ENCODE assay signal across 8 mouse cellular contexts in the genomic region with DNA sequence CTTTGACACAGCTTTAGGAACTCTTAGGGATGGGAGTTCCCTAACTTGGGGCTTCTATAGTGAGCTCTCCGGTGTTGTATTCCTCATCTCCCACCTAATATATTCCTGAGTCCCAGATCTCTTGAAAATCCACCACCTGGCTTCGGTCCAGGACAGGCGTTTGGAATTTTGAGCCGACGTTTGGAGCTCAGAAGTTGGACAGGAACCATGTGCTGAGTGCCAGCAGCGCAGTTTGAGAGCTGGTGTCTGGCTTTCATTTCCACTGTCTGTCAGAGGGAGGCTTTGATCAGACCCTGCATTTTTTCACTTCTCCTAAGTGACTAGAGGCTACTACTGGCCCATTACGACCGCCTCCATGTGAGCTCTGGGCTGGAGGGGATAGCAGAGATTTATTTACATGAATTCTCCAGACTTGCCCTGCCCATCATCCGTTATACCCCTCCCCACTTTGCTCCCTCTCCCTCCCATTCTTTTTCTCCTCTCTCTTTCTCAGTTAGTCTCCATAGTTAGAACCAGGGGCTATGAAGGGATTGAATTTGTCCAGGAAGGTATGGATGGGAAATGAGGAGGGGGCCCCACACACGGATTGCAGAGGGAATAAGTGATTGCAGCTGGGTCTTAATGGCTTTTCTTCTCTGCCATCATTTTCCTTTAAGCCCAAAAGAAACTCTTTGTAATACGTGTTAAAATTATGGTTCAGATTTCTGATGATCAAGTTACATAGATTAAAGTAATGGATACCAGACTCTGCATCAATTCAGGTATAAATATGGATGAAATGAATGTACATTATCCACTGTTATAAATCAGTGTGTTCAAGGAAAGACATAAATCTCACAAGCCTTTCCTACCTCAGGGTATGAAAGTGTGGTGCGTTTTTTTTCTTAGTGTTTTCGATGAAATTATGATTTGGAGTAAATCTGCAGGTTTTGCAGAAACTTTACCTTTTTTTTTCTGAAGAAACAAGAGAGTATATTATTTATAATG.
DNase-seq lines count a peak whose midpoint lies in the region; ATAC-seq and TF ChIP-seq lines count a peak whose summit lies in the region.

No protein-coding gene starts in this region.

- H3K9ac ChIP-seq in heart, embryonic 15.5 days: no peak overlapping the region
- H3K9ac ChIP-seq in stomach, postnatal 0 days (ENCODE audit: low read length): no peak overlapping the region

- H3K4me1 ChIP-seq in forebrain, embryonic 10.5 days: peaks cover 11% of the 10 kb centered on the region; the same call in 1 of the 2 replicates
- peaks cover 12% of the 10 kb centered on the region for H3K4me1 ChIP-seq in heart, embryonic 15.5 days (replicated peaks)
- no peaks in the 10 kb centered on the region for H3K4me1 ChIP-seq in stomach, postnatal 0 days (replicated peaks; ENCODE audit: control insufficient read depth, insufficient read depth)

- peak overlapping the region; percentile 48 for H3K27ac ChIP-seq in forebrain, embryonic 10.5 days
- peak overlapping the region; percentile 48 for H3K27ac ChIP-seq in heart, embryonic 15.5 days
- no peak overlapping the region for H3K27ac ChIP-seq in stomach, postnatal 0 days (replicated peaks)

- no peak for TF ChIP-seq EP300 in stomach, postnatal 0 days (optimal IDR thresholded peaks at IDR 0.05)

- DNase-seq in testis, postnatal 10 days (ENCODE audit: low spot score): peak; percentile 49
- no peak for DNase-seq in testis, postnatal 14 days (ENCODE audit: low spot score)
- DNase-seq in forebrain, embryonic 10.5 days (ENCODE audit: extremely low spot score, low spot score): peak; percentile 40
- peak; percentile 72 to 86 for DNase-seq in layer of hippocampus, postnatal 14 days (ENCODE audit: low spot score in 2 of 2)
- DNase-seq in lung, postnatal 4 days: peak; percentile 72 to 86
- DNase-seq in stomach, postnatal 0 days (ENCODE audit: low spot score): peak; percentile 24
- DNase-seq in thymus, postnatal 0 days (ENCODE audit: low spot score): no peak

- no peaks in the 10 kb centered on the region for H3K27me3 ChIP-seq in forebrain, embryonic 10.5 days (ENCODE audit: poor library complexity, severe bottlenecking)
- no peaks in the 10 kb centered on the region for H3K27me3 ChIP-seq in heart, embryonic 15.5 days
- no peaks in the 10 kb centered on the region for H3K27me3 ChIP-seq in stomach, postnatal 0 days (ENCODE audit: control insufficient read depth, insufficient read depth, low read length)

- H3K36me3 ChIP-seq in forebrain, embryonic 10.5 days (replicated peaks): no peaks in the 10 kb centered on the region
- no peaks in the 10 kb centered on the region for H3K36me3 ChIP-seq in heart, embryonic 15.5 days
- no peaks in the 10 kb centered on the region for H3K36me3 ChIP-seq in stomach, postnatal 0 days (ENCODE audit: control insufficient read depth, insufficient read depth, low read length)

- peak overlapping the region; percentile 47 for H3K4me2 ChIP-seq in heart, embryonic 15.5 days
- no peak overlapping the region for H3K4me2 ChIP-seq in stomach, postnatal 0 days (replicated peaks; ENCODE audit: low read depth)

- H3K9me3 ChIP-seq in forebrain, embryonic 10.5 days: no peaks in the 10 kb centered on the region
- H3K9me3 ChIP-seq in heart, embryonic 15.5 days (replicated peaks): no peaks in the 10 kb centered on the region
- H3K9me3 ChIP-seq in stomach, postnatal 0 days (ENCODE audit: control insufficient read depth, low read length): no peaks in the 10 kb centered on the region

- peak; percentile 86 for ATAC-seq in heart, embryonic 15.5 days (replicated peaks; ENCODE audit: insufficient number of reproducible peaks, insufficient read depth, low FRiP score, low read depth)
- no peak; the same call in 1 of the 2 replicates for ATAC-seq in stomach, postnatal 0 days (ENCODE audit: low FRiP score, low TSS enrichment)

- no peak overlapping the region for H3K4me3 ChIP-seq in forebrain, embryonic 10.5 days
- no peak overlapping the region for H3K4me3 ChIP-seq in heart, embryonic 15.5 days
- no peak overlapping the region for H3K4me3 ChIP-seq in stomach, postnatal 0 days (ENCODE audit: low read depth, low read length)

- WGBS in forebrain, embryonic 10.5 days: 68% methylated on average over 13 of the region's 13 CpGs
- 30% methylated on average over 13 of the region's 13 CpGs for WGBS in heart, embryonic 15.5 days
- WGBS in stomach, postnatal 0 days: 35% methylated on average over 13 of the region's 13 CpGs

- no peak for TF ChIP-seq CTCF in stomach, postnatal 0 days (IDR thresholded peaks at IDR 0.05; ENCODE audit: low read depth)

Comparison
In these comparisons a context has a peak if more than half of its experiments do, and no peak if none do; other contexts are left out.
1. DNase-seq: peak in testis, postnatal 10 days (single experiment), forebrain, embryonic 10.5 days (single experiment), layer of hippocampus, postnatal 14 days (2 of 2), lung, postnatal 4 days (2 of 2) and stomach, postnatal 0 days (single experiment); none in testis, postnatal 14 days (single experiment) and thymus, postnatal 0 days (single experiment).